Mouse (Mus musculus) layer of hippocampus, postnatal 10 days (tissue): Measurements from ENCODE around the gene Armcx1. TPM values are rescaled to one million over a fixed set of nuclear protein-coding genes. Genes with fewer than 3 reads are reported as not detected.
A peak's percentile ranks its signal among the peaks of the same experiment; 100 is the strongest.
"Not testable (repeated sequence)": the region's sequence is repeated elsewhere in the genome, so short reads cannot be mapped to it uniquely, and the experiment has no call there.

Source experiments
- DNase-seq, 2 experiments: peaks; one replicate each; pipeline ENCODE4 v3.0.0; 2021; ENCODE audit warnings: low spot score in 2 of 2
- microRNA-seq, 2 experiments: library from miRNA; unstranded; fragments of <30 nt; microRNA quantifications; one replicate each; pipeline ENCODE4 v1.2.0; 2021
- total RNA-seq, 2 experiments: library from RNA; stranded (reverse); gene quantifications; 2 replicates each; pipeline ENCODE4 v1.2.3; 2021

The Armcx1 gene
- total RNA-seq, 2 experiments from 2014 or later, result 54.1 to 59.5 TPM

- DNase-seq, result peak in 1 of 2 experiments; percentile 3
Observed at GRCm38 (mm10) chrX:134757293-134757995, 39.7 kb downstream of the Armcx1 start.

- DNase-seq, result not testable (repeated sequence)
Observed at GRCm38 (mm10) chrX:134763428-134764198, 45.9 kb downstream of the Armcx1 start.

Small RNAs within 50 kb of the gene (microRNA-seq; reads per million reads assigned to microRNA genes)
- gene Mir7093, result 0.45 to 1.8 reads per million in 2 experiments

Other genes with a start within 250 kb of the Armcx1 start
- not detected for gene Taf7l, start 241.5 kb upstream of the Armcx1 start, total RNA-seq
- gene Timm8a1, start 176.1 kb upstream of the Armcx1 start, total RNA-seq, result 10 to 100 TPM; 24.4 to 27.8 TPM
- gene Btk, start 134.4 kb upstream of the Armcx1 start, total RNA-seq, result 1 to 10 TPM; 1.3 to 1.5 TPM
- gene Rpl36a, start 132.3 kb upstream of the Armcx1 start, total RNA-seq, result 100 to 1,000 TPM; 211 to 227 TPM
- gene Gla, start 116.8 kb upstream of the Armcx1 start, total RNA-seq, result 1 to 10 TPM; 6.9 to 7.8 TPM
- 100 to 1,000 TPM; 128 to 133 TPM for gene Hnrnph2, start 116.8 kb upstream of the Armcx1 start, total RNA-seq
- gene Armcx4, start 31.4 kb upstream of the Armcx1 start, total RNA-seq, result 10 to 100 TPM; 51.9 to 57.1 TPM
- gene Armcx6, start 33.5 kb downstream of the Armcx1 start, total RNA-seq, result 10 to 100 TPM in 1 of 2 experiments, 1 to 10 TPM in 1; 9.5 to 10.4 TPM
- gene Armcx3, start 38.6 kb downstream of the Armcx1 start, total RNA-seq, result 100 to 1,000 TPM in 1 of 2 experiments, 10 to 100 TPM in 1; 93.6 to 109 TPM
- 10 to 100 TPM; 79.1 to 88.7 TPM for gene Armcx2, start 91.3 kb downstream of the Armcx1 start, total RNA-seq
- gene Nxf2, start 246.8 kb downstream of the Armcx1 start, total RNA-seq, result not detected